Mouse (Mus musculus) brown adipose tissue, adult 24 weeks (tissue): ENCODE results near the gene Ttc36. TPM values are rescaled to one million over a fixed set of nuclear protein-coding genes. Genes with fewer than 3 reads are reported as not detected.
"Not testable (repeated sequence)": the region's sequence is repeated elsewhere in the genome, so short reads cannot be mapped to it uniquely, and the experiment has no call there.

ENCODE experiments used
- H3K27ac ChIP-seq: fragments of 200-500 bp; replicated peaks from 2 replicates; pipeline ENCODE4 v1.5.1; 2012; ENCODE audit warnings: low read depth, mild to moderate bottlenecking, low read length
- H3K4me1 ChIP-seq: fragments of 200-500 bp; 2 replicates; pipeline ENCODE4 v1.6.1; 2012; ENCODE audit warnings: low read length, mixed read lengths; ENCODE audit not compliant: control insufficient read depth, insufficient read depth, insufficient read length
- H3K4me3 ChIP-seq: fragments of 200-500 bp; 2 replicates; pipeline ENCODE4 v1.5.1; 2012; ENCODE audit warnings: low read depth, mild to moderate bottlenecking, low read length, moderate library complexity; ENCODE audit not compliant: insufficient read depth
- polyA plus RNA-seq: library from polyadenylated mRNA; stranded (reverse); fragments of >200 nt; gene quantifications from 2 replicates; pipeline ENCODE4 v1.2.4, GENCODE M21; 2012; ENCODE audit not compliant: missing spikeins, insufficient read depth, insufficient read length

Ttc36 gene
- polyA plus RNA-seq, 1 experiment: 2.4 TPM

- Histone ChIP-seq H3K27ac (no peak overlapping the region), H3K4me3 (no peak overlapping the region), H3K4me1 (no peaks in the 10 kb centered on the region)
Observed at GRCm38 (mm10) chr9:44801669-44802068, 1.2 kb downstream of the Ttc36 start.

- H3K4me3 ChIP-seq: peak overlapping the region; percentile 67; the same call in 1 of the 2 replicates
- no peak overlapping the region for H3K27ac ChIP-seq
- H3K4me1 ChIP-seq: no peaks in the 10 kb centered on the region
Observed at GRCm38 (mm10) chr9:44799958-44800324, 2.9 kb downstream of the Ttc36 start.

GRCm38 (mm10) chr9:44799102-44799957, 3.5 kb downstream of the Ttc36 start, which contains the start of gene Tmem25:
Gene Tmem25, minus strand, starts transcription at chr9:44799307.
- H3K27ac ChIP-seq: no peak within 1 kb of the TSS
- peak within 1 kb of the TSS; percentile 67 for H3K4me3 ChIP-seq

GRCm38 (mm10) chr9:44798298-44798697, 4.6 kb downstream of the Ttc36 start:
- no peaks in the 10 kb centered on the region for H3K4me1 ChIP-seq
- H3K27ac ChIP-seq: no peak overlapping the region
- no peak overlapping the region for H3K4me3 ChIP-seq

More at GRCm38 (mm10) chr9:44799102-44799957, 3.5 kb downstream of the Ttc36 start, which contains the start of gene Tmem25:
- H3K4me1 ChIP-seq: no peaks in the 10 kb centered on the region

GRCm38 (mm10) chr9:44792842-44793241, 10.0 kb downstream of the Ttc36 start:
- no peaks in the 10 kb centered on the region for H3K4me1 ChIP-seq
- no peak overlapping the region for H3K27ac ChIP-seq
- no peak overlapping the region for H3K4me3 ChIP-seq

GRCm38 (mm10) chr9:44772750-44773651, 29.9 kb downstream of the Ttc36 start:
- peaks cover 5% of the 10 kb centered on the region; the same call in 1 of the 2 replicates for H3K4me1 ChIP-seq
- peak overlapping the region; percentile 81 for H3K4me3 ChIP-seq
- H3K27ac ChIP-seq: peak overlapping the region; percentile 66

GRCm38 (mm10) chr9:44772392-44772749, 30.5 kb downstream of the Ttc36 start:
- Histone ChIP-seq H3K27ac (peak overlapping the region; percentile 66), H3K4me1 (peaks cover 5% of the 10 kb centered on the region; the same call in 1 of the 2 replicates), H3K4me3 (no peak overlapping the region)

- Histone ChIP-seq H3K27ac (no peak overlapping the region), H3K4me3 (no peak overlapping the region)
Observed at GRCm38 (mm10) chr9:44771376-44771775, 31.5 kb downstream of the Ttc36 start.

GRCm38 (mm10) chr9:44768029-44768394, 34.9 kb downstream of the Ttc36 start:
- H3K4me3 ChIP-seq: peak overlapping the region; percentile 95
- H3K27ac ChIP-seq, H3K4me1 ChIP-seq: not testable (repeated sequence)

More at GRCm38 (mm10) chr9:44771376-44771775, 31.5 kb downstream of the Ttc36 start:
- H3K4me1 ChIP-seq: peaks cover 5% of the 10 kb centered on the region

GRCm38 (mm10) chr9:44767101-44768028, 35.5 kb downstream of the Ttc36 start, which contains the start of the genes Arcn1 and Ift46:
Gene Arcn1, minus strand, starts transcription at chr9:44767845.
Gene Ift46, plus strand, starts transcription at chr9:44767908.
- peak within 1 kb of the TSS; percentile 96 for H3K27ac ChIP-seq
- peak within 1 kb of the TSS; percentile 95 for H3K4me3 ChIP-seq
- H3K4me1 ChIP-seq: peaks cover 4% of the 10 kb centered on the region

- H3K4me1 ChIP-seq: peaks cover 8% of the 10 kb centered on the region
- H3K4me3 ChIP-seq: no peak overlapping the region
- H3K27ac ChIP-seq: no peak overlapping the region
Observed at GRCm38 (mm10) chr9:44760873-44761272, 42.0 kb downstream of the Ttc36 start.
